Mouse (Mus musculus): Measurements from ENCODE around the gene Gm42688.
A peak's percentile ranks its signal among the peaks of the same experiment; 100 is the strongest.

The Gm42688 gene

GRCm38 (mm10) chr6:83142211-83142731 is 40.9 kb downstream of the Gm42688 start:
- DNase-seq: no peak

DNA sequence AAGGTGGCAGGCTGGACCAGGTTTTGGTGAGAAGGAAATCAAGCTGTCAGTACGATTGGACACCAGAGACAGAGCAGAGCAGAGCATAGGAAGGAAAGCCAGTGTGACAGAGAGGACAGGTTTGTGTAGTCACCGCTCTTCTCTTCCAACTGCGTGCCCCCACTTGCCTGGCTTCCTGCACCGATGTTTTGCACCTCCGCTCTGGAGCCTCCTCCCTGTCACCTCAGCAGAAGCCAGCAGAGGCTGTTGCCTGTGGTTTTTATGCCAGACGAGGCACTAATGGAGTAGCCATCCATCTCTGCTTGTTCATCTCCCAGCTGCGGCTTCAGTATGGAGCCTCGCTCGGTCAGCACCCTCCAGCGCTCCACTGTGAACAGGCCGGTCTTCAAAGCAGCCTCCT is 41.5 kb downstream of the Gm42688 start:
- no peak for DNase-seq

DNA sequence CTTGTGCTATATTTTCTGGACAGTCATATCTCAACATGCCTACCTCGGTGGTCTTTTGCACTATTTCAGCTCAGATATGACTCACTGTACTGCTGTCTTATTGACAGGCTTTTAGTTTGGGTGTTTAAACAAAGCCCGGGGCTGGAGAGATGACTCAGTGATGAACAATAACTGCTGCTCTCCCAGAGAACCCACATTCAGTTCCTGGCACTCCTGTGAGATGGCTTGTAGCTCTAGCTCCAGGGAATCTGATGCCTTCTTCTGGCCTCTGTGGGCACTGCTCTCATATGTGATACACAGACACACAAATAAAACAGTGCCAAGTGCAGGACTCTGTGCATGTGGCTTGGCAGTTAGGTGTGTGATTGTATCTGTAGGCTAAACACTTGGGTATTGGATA is 43.8 kb downstream of the Gm42688 start:
- DNase-seq: no peak

DNA sequence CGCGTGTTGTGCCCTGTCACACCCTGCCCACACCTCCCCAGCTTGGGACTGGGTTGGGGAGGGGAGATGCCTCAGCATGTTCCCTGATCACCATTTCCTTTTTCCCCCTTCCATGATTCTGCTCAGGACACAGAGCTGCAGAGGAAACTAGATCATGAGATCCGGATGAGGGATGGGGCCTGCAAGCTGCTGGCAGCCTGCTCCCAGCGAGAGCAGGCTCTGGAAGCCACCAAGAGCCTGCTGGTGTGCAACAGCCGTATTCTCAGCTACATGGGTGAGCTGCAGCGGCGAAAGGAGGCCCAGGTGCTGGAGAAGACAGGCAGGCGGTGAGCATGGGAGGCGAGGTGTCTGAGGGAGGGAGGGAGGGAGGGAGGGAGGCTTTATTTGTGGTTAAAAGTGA is 44.4 kb downstream of the Gm42688 start:
- DNase-seq: no peak

DNA sequence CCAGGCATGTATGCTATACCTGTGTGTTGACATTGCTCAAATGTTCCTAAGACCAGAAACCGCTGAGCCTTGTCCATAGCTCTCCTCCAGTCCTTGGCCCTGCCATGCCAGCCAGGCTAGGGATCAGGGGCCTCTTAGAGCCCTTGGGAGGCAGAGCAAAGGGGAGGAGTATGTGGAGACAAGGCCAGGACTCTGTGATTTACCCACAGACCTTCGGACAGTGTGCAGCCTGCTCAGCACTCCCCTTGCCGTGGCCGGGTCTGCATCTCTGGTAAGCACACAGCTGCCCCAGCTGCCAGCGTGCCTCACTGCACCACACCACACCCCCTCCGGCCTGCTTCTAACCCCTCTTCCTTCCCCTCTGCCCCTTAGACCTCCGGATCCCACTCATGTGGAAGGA is 45.9 kb downstream of the Gm42688 start:
- DNase-seq: no peak

DNA sequence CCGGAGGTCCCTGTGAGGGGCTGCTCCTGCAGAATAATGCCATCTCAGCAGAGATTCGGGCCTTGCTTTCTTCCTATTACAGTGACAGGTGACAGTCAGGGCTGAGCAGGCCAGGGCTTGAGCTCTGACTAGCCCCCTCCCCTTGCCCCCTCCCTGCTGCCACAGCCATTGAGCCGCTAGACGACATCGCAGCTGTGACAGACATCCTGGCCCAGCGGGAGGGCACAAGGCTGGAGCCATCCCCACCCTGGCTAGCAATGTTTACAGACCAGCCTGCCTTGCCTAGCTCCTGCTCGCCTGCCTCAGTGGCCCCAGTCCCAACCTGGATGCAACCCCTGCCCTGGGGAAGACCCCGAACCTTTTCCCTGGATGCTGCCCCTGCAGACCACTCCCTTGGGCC is 50.3 kb downstream of the Gm42688 start:
- no peak for DNase-seq

DNA sequence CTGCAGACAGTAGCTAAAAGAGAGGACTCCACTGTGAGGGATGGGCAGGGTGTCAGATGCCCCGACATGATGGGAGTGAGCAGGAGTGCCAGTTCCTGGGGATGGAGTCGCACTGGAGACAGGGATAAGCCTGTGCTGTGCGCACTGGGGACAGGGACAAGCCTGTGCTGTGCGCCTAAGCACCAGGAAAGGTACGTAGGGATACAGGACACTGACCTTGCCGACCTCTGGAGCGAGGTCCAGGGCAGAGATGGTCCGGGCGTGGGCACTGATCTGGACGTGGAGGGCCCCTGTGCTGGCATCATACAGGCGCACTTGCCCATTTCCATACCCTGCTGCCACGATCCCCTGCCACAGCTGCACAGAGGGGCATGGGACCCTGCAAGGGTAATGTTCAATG is 51.6 kb downstream of the Gm42688 start:
- DNase-seq: no peak

DNA sequence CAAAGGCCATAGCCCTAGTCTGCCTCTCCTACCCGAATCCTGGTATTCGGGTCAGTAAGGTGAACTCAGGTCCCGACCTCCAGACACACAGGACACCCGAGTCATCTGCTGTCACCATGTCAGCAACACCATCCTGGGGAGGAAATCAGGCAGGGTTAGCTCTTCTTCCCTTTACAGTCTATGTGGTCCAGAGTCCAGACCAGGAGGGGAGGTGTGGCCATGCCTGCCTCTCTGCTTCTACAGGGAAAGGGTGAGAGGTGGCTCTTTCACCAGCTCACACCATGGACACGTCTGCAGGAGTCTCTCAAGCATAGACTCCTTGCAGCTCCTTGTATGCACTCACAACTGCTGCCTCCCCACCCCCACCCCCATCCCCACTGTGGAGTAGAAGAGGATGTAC is 52.1 kb downstream of the Gm42688 start:
- DNase-seq: no peak

GRCm38 (mm10) chr6:83155552-83156238 is 54.3 kb downstream of the Gm42688 start:
- peak; percentile 33 for DNase-seq

DNA sequence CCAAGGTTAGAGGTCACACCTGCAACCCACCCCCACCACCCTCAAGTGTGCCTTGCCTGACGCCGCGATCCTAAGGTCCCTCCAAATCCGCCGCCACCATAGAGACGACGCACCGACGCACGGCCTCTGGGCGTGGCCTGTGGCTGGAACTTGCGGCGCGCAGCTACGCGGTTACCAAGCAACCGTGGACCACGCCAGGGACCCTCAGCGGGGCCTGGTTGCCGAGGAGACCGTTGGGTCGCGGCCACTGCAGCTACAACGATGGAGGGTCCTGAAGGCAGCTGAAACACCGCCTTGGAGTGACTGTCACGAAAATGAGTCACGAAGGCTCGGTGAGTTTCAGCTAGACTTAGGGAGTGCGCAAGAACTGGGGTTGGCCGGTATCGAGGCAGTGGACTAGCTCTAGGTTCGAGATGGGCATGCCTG is 54.9 kb downstream of the Gm42688 start, which contains the start of the genes Wdr54 and 1700003E16Rik:
Wdr54 (minus strand) TSS at position 139 of the 426 bp plus-strand sequence.
1700003E16Rik (plus strand) TSS at position 146 of the 426 bp plus-strand sequence.
- peak; percentile 70 for DNase-seq

DNA sequence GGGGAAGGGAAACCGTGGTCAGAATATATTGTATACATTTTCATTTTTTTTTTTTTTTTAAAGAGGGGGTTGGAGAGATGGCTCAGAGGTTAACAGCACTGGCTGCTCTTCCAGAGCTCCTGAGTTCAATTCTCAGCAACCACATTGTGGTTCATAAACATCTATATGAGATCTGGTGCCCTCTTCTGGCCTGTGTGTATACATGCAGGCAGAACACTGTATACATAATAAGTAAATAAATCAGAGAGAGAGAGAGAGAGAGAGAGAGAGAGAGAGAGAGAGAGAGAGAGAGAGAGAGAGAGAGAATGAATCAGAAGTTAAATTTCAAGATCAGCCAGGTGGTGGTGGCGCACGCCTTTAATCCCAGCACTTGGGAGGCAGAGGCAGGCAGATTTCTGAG is 58.0 kb downstream of the Gm42688 start:
- DNase-seq: peak; percentile 69
